Mouse (Mus musculus): Measurements from ENCODE around the gene Tcf3.

DNA sequence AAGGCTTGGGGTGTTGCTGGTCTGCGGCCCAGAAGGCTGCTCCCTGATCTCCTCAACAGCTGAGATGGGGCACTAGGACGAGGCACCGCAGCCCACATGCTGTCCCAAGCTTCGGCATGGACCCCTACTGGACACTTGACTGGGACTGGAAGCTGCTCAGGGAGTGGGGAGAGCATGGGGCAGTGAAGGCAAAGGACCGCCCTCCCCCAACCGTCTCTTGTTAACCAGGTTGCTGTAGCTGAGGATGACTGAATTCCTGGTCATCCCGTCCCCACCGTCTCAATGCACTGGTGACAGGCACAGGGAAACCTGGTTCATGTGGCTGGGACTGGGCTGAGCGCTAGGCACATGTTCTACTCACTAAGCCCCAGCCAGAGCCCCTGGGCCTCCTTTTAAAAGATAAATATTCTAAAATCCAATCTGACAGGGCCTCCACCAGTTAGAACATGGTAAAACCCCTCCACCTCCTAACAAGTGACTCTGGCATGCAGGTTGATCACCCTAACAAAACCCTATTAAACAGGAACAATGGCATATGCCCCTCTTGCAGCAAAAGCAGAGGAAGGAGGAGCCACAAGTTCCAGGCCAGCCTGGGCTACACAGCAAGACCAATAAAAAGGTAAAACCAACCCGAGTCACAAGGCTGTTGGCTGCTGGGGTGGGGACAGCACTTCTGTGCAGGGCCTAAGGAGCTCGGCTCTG, 36.5 kb downstream of the Tcf3 start:
- no peak for TF ChIP-seq CTCF (IDR thresholded peaks at IDR 0.05; ENCODE audit: low read depth)
- TF ChIP-seq EP300 (optimal IDR thresholded peaks at IDR 0.05) = no peak
